Mouse (Mus musculus): Measurements from ENCODE around the gene D11Wsu47e.

GRCm38 (mm10) chr11:113664279-113664678, 19.9 kb upstream of the D11Wsu47e start:
- no peak for TF ChIP-seq CTCF (IDR thresholded peaks at IDR 0.05; ENCODE audit: low read depth, low read length)
- TF ChIP-seq POLR2A (IDR thresholded peaks at IDR 0.05; ENCODE audit: borderline replicate concordance, low read depth, low read length), result no peak
